Comparison of ENCODE assay signal across 19 mouse cellular contexts in genomic region chr11:67616557-67617239, GRCm38 (mm10).
DNase-seq lines count a peak whose midpoint lies in the region; TF ChIP-seq lines count a peak whose summit lies in the region.
"Had no signal": no experiment of that assay in that cellular context is flagged by ENCODE, and none has a peak within 500 bp of the region (broad histone marks: within the 10 kb centered on the region; RNA-seq: fewer than 3 reads in every experiment).

No protein-coding gene starts in this region.

- peak overlapping the region; percentile 61 for H3K27ac ChIP-seq in layer of hippocampus, adult 2 months
- H3K27ac ChIP-seq in testis, adult 2 months (ENCODE audit: control insufficient read depth, insufficient read depth, low read depth, low read length), result peak overlapping the region; percentile 44; the same call in 1 of the 2 replicates
- H3K27ac ChIP-seq: heart, embryonic 10.5 days; macrophage; midbrain, embryonic 10.5 days; stomach, postnatal 0 days had no signal

- H3K36me3 ChIP-seq in testis, adult 2 months (ENCODE audit: control insufficient read depth, insufficient read depth, low read length), result no peaks in the 10 kb centered on the region
- H3K36me3 ChIP-seq: heart, embryonic 10.5 days; midbrain, embryonic 10.5 days had no signal

- no peak for TF ChIP-seq POLR2A in testis, adult 2 months (IDR thresholded peaks at IDR 0.05; ENCODE audit: control insufficient read depth, low read depth, low read length)

- no peak overlapping the region for H3K4me3 ChIP-seq in layer of hippocampus, adult 2 months
- H3K4me3 ChIP-seq in testis, adult 2 months (ENCODE audit: control insufficient read depth, low read depth, low read length), result no peak overlapping the region
- H3K4me3 ChIP-seq: heart, embryonic 10.5 days; midbrain, embryonic 10.5 days had no signal

- no peaks in the 10 kb centered on the region for H3K27me3 ChIP-seq in testis, adult 2 months (ENCODE audit: control insufficient read depth, insufficient read depth, low read length)

- no peak for DNase-seq in layer of hippocampus, adult 2 months (ENCODE audit: low spot score in 2 of 2)
- no peak for DNase-seq in layer of hippocampus, adult 18-20 months (ENCODE audit: low spot score in 2 of 2)
- DNase-seq in testis, postnatal 14 days (ENCODE audit: low spot score), result no peak
- peak; percentile 90 for DNase-seq in fat pad, adult 2 months (ENCODE audit: extremely low read depth, low read depth, low spot score)
- no peak for DNase-seq in adrenal gland, postnatal 14 days
- DNase-seq in adrenal gland, postnatal 25 days, result no peak
- DNase-seq: cerebellum, adult 9-10 months; embryo, embryonic 11 days; kidney, adult 2 months; kidney, postnatal 25 days; layer of hippocampus, postnatal 36 days; lung, adult 2 months; right cerebral cortex, postnatal 25 days; thymus, postnatal 36 days had no signal

- no peaks in the 10 kb centered on the region; the same call in 1 of the 2 replicates for H3K4me1 ChIP-seq in testis, adult 2 months (ENCODE audit: control insufficient read depth, insufficient read depth, low read length)
- H3K4me1 ChIP-seq: heart, embryonic 10.5 days; midbrain, embryonic 10.5 days had no signal

- no peak for TF ChIP-seq CTCF in layer of hippocampus, adult 2 months (conservative IDR thresholded peaks at IDR 0.05)
- no peak for TF ChIP-seq CTCF in testis, adult 2 months (IDR thresholded peaks at IDR 0.05; ENCODE audit: control insufficient read depth, insufficient read depth, insufficient replicate concordance, low read depth, low read length)
